8 mouse cellular contexts compared by ENCODE assay signal in genomic region chr7:144552274-144552673, GRCm38 (mm10). TPM values are rescaled to one million over a fixed set of nuclear protein-coding genes. Genes with fewer than 3 reads are reported as not detected.
DNase-seq lines count a peak whose midpoint lies in the region; ATAC-seq and TF ChIP-seq lines count a peak whose summit lies in the region.

No protein-coding gene starts in this region.

- ATAC-seq in neural tube, embryonic 11.5 days (ENCODE audit: insufficient read depth, low FRiP score, low TSS enrichment), result no peak
- ATAC-seq in limb, embryonic 15.5 days (ENCODE audit: insufficient number of reproducible peaks, low FRiP score, low TSS enrichment, low read depth), result no peak
- no peak for ATAC-seq in stomach, postnatal 0 days (ENCODE audit: low FRiP score, low TSS enrichment)

- peak overlapping the region; percentile 81; the same call in 1 of the 2 replicates for H3K4me2 ChIP-seq in neural tube, embryonic 11.5 days (ENCODE audit: low read depth)
- peak overlapping the region; percentile 77 for H3K4me2 ChIP-seq in limb, embryonic 15.5 days
- H3K4me2 ChIP-seq in stomach, postnatal 0 days (replicated peaks; ENCODE audit: low read depth), result peak overlapping the region; percentile 86; the same call in 1 of the 2 replicates

- H3K4me3 ChIP-seq in neural tube, embryonic 11.5 days (ENCODE audit: low read depth, low read length), result peak overlapping the region; percentile 96
- H3K4me3 ChIP-seq in limb, embryonic 15.5 days, result peak overlapping the region; percentile 98
- H3K4me3 ChIP-seq in stomach, postnatal 0 days (ENCODE audit: low read depth, low read length), result no peak overlapping the region; the same call in 1 of the 2 replicates

- H3K27me3 ChIP-seq in neural tube, embryonic 11.5 days (ENCODE audit: control insufficient read depth, insufficient read depth, low read length), result no peaks in the 10 kb centered on the region
- peaks cover 8% of the 10 kb centered on the region for H3K27me3 ChIP-seq in limb, embryonic 15.5 days
- H3K27me3 ChIP-seq in stomach, postnatal 0 days (ENCODE audit: control insufficient read depth, insufficient read depth, low read length), result no peaks in the 10 kb centered on the region

- no peaks in the 10 kb centered on the region for H3K9me3 ChIP-seq in neural tube, embryonic 11.5 days (ENCODE audit: control insufficient read depth, low read length)
- H3K9me3 ChIP-seq in limb, embryonic 15.5 days, result no peaks in the 10 kb centered on the region
- H3K9me3 ChIP-seq in stomach, postnatal 0 days (ENCODE audit: control insufficient read depth, low read length), result no peaks in the 10 kb centered on the region

- peaks cover 2% of the 10 kb centered on the region; the same call in 1 of the 2 replicates for H3K36me3 ChIP-seq in neural tube, embryonic 11.5 days (ENCODE audit: control insufficient read depth, insufficient read depth, low read length)
- H3K36me3 ChIP-seq in limb, embryonic 15.5 days, result peaks cover 38% of the 10 kb centered on the region
- H3K36me3 ChIP-seq in stomach, postnatal 0 days (ENCODE audit: control insufficient read depth, insufficient read depth, low read length), result peaks cover 6% of the 10 kb centered on the region; the same call in 1 of the 2 replicates

- no peak overlapping the region for H3K27ac ChIP-seq in neural tube, embryonic 11.5 days (ENCODE audit: low read depth, low read length)
- H3K27ac ChIP-seq in limb, embryonic 15.5 days, result no peak overlapping the region
- no peak overlapping the region for H3K27ac ChIP-seq in stomach, postnatal 0 days (replicated peaks)

- peak overlapping the region; percentile 95; the same call in 1 of the 2 replicates for H3K9ac ChIP-seq in neural tube, embryonic 11.5 days (ENCODE audit: low read length)
- H3K9ac ChIP-seq in limb, embryonic 15.5 days, result peak overlapping the region; percentile 100
- H3K9ac ChIP-seq in stomach, postnatal 0 days (ENCODE audit: low read length), result peak overlapping the region; percentile 97

- H3K4me1 ChIP-seq in neural tube, embryonic 11.5 days (ENCODE audit: control insufficient read depth, insufficient read depth, low read length), result peaks cover 8% of the 10 kb centered on the region
- peaks cover 18% of the 10 kb centered on the region for H3K4me1 ChIP-seq in limb, embryonic 15.5 days
- H3K4me1 ChIP-seq in stomach, postnatal 0 days (replicated peaks; ENCODE audit: control insufficient read depth, insufficient read depth), result peaks cover 3% of the 10 kb centered on the region; the same call in 1 of the 2 replicates

- 87% methylated on average over 8 of the region's 8 CpGs for WGBS in neural tube, embryonic 11.5 days
- 84% methylated on average over 8 of the region's 8 CpGs for WGBS in limb, embryonic 15.5 days
- 83% methylated on average over 8 of the region's 8 CpGs for WGBS in stomach, postnatal 0 days

- no peak for TF ChIP-seq EP300 in stomach, postnatal 0 days (optimal IDR thresholded peaks at IDR 0.05)

- no peak for TF ChIP-seq CTCF in stomach, postnatal 0 days (IDR thresholded peaks at IDR 0.05; ENCODE audit: low read depth)

- DNase-seq in cerebellum, adult 8-10 months, result peak; percentile 20
- DNase-seq in cerebellum, adult 9-11 months, result no peak
- no peak for DNase-seq in neural tube, embryonic 11.5 days (ENCODE audit: low spot score)
- DNase-seq in neural tube, embryonic 10.5 days (ENCODE audit: extremely low spot score, low spot score), result no peak
- DNase-seq in stomach, postnatal 0 days (ENCODE audit: low spot score), result no peak
- DNase-seq in gastrocnemius, postnatal 10 days, result no peak
- no peak for DNase-seq in adrenal gland, adult 2 months

RNA-seq across cellular contexts. Expression of gene Ppfia1, which starts 1.3 kb away (rescaled TPM):
- 45.0 and 49.6 TPM in 2 replicates for polyA plus RNA-seq in neural tube, embryonic 11.5 days (2014; fragmentation: Nextera tagmentation; extraction: Ambion mirVana)
- polyA plus RNA-seq in limb, embryonic 15.5 days (2015; fragmentation: Nextera tagmentation; extraction: Ambion mirVana), result 35.8 and 42.5 TPM in 2 replicates
- polyA plus RNA-seq in stomach, postnatal 0 days (2015; fragmentation: Nextera tagmentation; extraction: Ambion mirVana), result 15.2 and 16.1 TPM in 2 replicates
- 10 to 100 TPM; 34.2 to 36.4 TPM for total RNA-seq in gastrocnemius, postnatal 10 days (2021)
- 10 to 100 TPM; 39.1 to 59.2 TPM for total RNA-seq in adrenal gland, adult 2 months (2021)
- polyA plus RNA-seq in adrenal gland, adult 2 months (2012; rRNA removed), result 29.1 and 37.1 TPM in 2 replicates

RNA-seq across cellular contexts. Expression of gene Fadd, which starts 30.0 kb away (rescaled TPM):
- 8.9 and 9.4 TPM in 2 replicates for polyA plus RNA-seq in neural tube, embryonic 11.5 days (2014; fragmentation: Nextera tagmentation; extraction: Ambion mirVana)
- 10.1 and 10.8 TPM in 2 replicates for polyA plus RNA-seq in limb, embryonic 15.5 days (2015; fragmentation: Nextera tagmentation; extraction: Ambion mirVana)
- 7.8 and 8.9 TPM in 2 replicates for polyA plus RNA-seq in stomach, postnatal 0 days (2015; fragmentation: Nextera tagmentation; extraction: Ambion mirVana)
- 1 to 10 TPM; 4.9 to 5.9 TPM for total RNA-seq in gastrocnemius, postnatal 10 days (2021)
- 10 to 100 TPM in 1 of 2 experiments, 1 to 10 TPM in 1; 8.8 to 14.8 TPM for total RNA-seq in adrenal gland, adult 2 months (2021)
- 13.4 and 13.9 TPM in 2 replicates for polyA plus RNA-seq in adrenal gland, adult 2 months (2012; rRNA removed)
